Mouse (Mus musculus) heart, embryonic 16.5 days (tissue): Measurements from ENCODE around the gene Acer1. TPM values are rescaled to one million over a fixed set of nuclear protein-coding genes. Genes with fewer than 3 reads are reported as not detected.

Experiments
- ATAC-seq: fragments of 200-750 bp; cut with Nextera tagmentation; replicated peaks from 2 replicates; pipeline ENCODE4 v1.8.0; 2017; ENCODE audit warnings: moderate number of reproducible peaks; ENCODE audit not compliant: insufficient read depth, low FRiP score; ENCODE audit errors: extremely low read depth
- H3K27ac ChIP-seq: fragments of 300-500 bp; sonication (generic); 2 replicates; pipeline ENCODE4 v1.5.1; 2014; ENCODE audit warnings: mild to moderate bottlenecking, low read length, control low read depth, moderate library complexity
- H3K27me3 ChIP-seq: fragments of 300-500 bp; sonication (generic); 2 replicates; pipeline ENCODE4 v1.6.1; 2014; ENCODE audit warnings: low read length, mixed read lengths; ENCODE audit not compliant: control insufficient read depth, insufficient read depth
- H3K36me3 ChIP-seq: fragments of 300-500 bp; sonication (generic); 2 replicates; pipeline ENCODE4 v1.6.1; 2014; ENCODE audit not compliant: control insufficient read depth, insufficient read depth
- H3K4me1 ChIP-seq: fragments of 300-500 bp; sonication (generic); 2 replicates; pipeline ENCODE4 v1.6.1; 2014; ENCODE audit warnings: low read length, mixed read lengths; ENCODE audit not compliant: control insufficient read depth, insufficient read depth
- H3K4me2 ChIP-seq: fragments of 300-500 bp; sonication (generic); 2 replicates; pipeline ENCODE4 v1.6.1; 2014; ENCODE audit warnings: low read depth, mild to moderate bottlenecking, control low read depth, low read length
- H3K4me3 ChIP-seq: fragments of 300-500 bp; sonication (generic); 2 replicates; pipeline ENCODE4 v1.5.1; 2014; ENCODE audit warnings: mild to moderate bottlenecking, control low read depth, low read length
- H3K9ac ChIP-seq: fragments of 300-500 bp; sonication (generic); 2 replicates; pipeline ENCODE4 v1.6.1; 2014; ENCODE audit warnings: low read length, control low read depth
- H3K9me3 ChIP-seq: fragments of 300-500 bp; sonication (generic); replicated peaks from 2 replicates; pipeline ENCODE4 v1.6.1; 2016; ENCODE audit warnings: low read length; ENCODE audit not compliant: control insufficient read depth
- WGBS: fragments of 180-500 bp; shearing (Covaris S2); extraction: QIAGEN DNeasy Blood & Tissue Kit; methylation state at CpG from one replicate; pipeline ENCODE4 v1.1.7; 2014; 5-methylcytosine and 5-hydroxymethylcytosine counted together
- polyA plus RNA-seq: library from polyadenylated mRNA; unstranded; fragments of >200 nt; fragmentation: Nextera tagmentation; extraction: Ambion mirVana; gene quantifications from 2 replicates; pipeline ENCODE4 v1.2.1, GENCODE M21; 2015

The Acer1 gene
- polyA plus RNA-seq, 1 experiment from 2014 or later = 0.05 TPM

DNA sequence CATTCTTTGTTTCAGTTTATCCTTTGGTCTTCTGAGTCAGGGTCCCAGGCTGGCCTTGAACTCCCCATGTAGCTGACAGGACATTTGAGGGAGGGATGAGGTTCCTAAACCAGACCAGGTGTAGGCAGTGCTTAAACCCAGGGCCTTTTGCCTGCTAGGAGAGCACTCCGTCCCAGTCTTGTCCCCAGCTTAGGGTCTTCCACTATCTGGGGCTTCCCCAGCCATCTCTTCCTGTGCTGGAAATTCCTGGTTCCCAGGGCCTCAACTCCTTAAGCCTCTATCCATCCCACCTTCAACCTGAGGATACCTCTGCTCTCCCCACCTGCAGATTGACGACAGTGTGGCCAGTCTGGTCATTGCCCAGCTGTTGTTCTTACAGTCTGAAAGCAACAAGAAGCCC is 9.0 kb upstream of the Acer1 start:
- no peaks in the 10 kb centered on the region for H3K9me3 ChIP-seq
- H3K4me2 ChIP-seq = peak overlapping the region; percentile 82
- WGBS = 69% methylated on average over 2 of the region's 2 CpGs
- H3K27me3 ChIP-seq = no peaks in the 10 kb centered on the region
- no peak for ATAC-seq
- H3K27ac ChIP-seq = no peak overlapping the region
- H3K4me1 ChIP-seq = peaks cover 6% of the 10 kb centered on the region
- H3K36me3 ChIP-seq = peaks cover 29% of the 10 kb centered on the region
- H3K9ac ChIP-seq = peak overlapping the region; percentile 93
- H3K4me3 ChIP-seq = peak overlapping the region; percentile 90

- under 1% methylated on average over 52 of the region's 52 CpGs for WGBS
- no peaks in the 10 kb centered on the region for H3K27me3 ChIP-seq
- H3K4me1 ChIP-seq = peaks cover 6% of the 10 kb centered on the region
- H3K4me3 ChIP-seq = peak within 1 kb of the TSS; percentile 90
- peak within 1 kb of the TSS; percentile 81 for H3K27ac ChIP-seq
- H3K9ac ChIP-seq = peak within 1 kb of the TSS; percentile 93
- H3K9me3 ChIP-seq = no peaks in the 10 kb centered on the region
- ATAC-seq = peak; percentile 96
- peaks cover 23% of the 10 kb centered on the region for H3K36me3 ChIP-seq
- H3K4me2 ChIP-seq = peak within 1 kb of the TSS; percentile 92
Observed at GRCm38 (mm10) chr17:56990115-56990746, 8.3 kb upstream of the Acer1 start, which contains the start of gene Clpp. Gene Clpp (plus strand): TSS chr17:56990305.

GRCm38 (mm10) chr17:56989467-56990114 is 7.7 kb upstream of the Acer1 start:
- H3K4me3 ChIP-seq = peak overlapping the region; percentile 90
- H3K9ac ChIP-seq = peak overlapping the region; percentile 74
- H3K36me3 ChIP-seq = peaks cover 19% of the 10 kb centered on the region
- H3K4me2 ChIP-seq = peak overlapping the region; percentile 92
- H3K4me1 ChIP-seq = peaks cover 6% of the 10 kb centered on the region
- H3K27me3 ChIP-seq = no peaks in the 10 kb centered on the region
- no peaks in the 10 kb centered on the region for H3K9me3 ChIP-seq
- peak; percentile 92 for ATAC-seq
- H3K27ac ChIP-seq = peak overlapping the region; percentile 81
- WGBS = 2% methylated on average over 25 of the region's 25 CpGs

DNA sequence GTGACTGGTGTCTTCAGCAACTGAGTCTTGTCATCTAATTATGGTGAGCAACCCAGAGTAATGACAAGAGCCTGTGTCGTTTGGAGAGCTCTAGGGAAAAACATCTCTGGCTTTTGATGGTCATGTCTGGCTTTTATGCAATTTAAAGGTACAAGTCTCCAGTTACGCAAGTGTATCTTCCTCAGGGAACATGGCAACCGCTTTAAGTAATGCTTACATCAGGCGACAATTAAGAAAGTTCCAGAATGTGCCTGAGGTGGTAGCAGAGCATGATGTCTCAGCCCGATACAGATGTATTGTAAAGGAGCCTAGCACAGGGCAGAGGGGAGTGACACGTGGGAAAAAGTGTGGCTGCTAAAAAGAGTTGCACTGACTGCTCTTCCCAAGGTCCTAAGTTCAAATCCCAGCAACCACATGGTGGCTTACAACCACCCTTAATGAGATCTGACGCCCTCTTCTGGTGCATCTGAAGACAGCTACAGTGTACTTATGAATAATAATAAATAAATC is 7.0 kb upstream of the Acer1 start:
- no peaks in the 10 kb centered on the region for H3K9me3 ChIP-seq
- peak overlapping the region; percentile 90 for H3K4me3 ChIP-seq
- H3K9ac ChIP-seq = no peak overlapping the region
- H3K27me3 ChIP-seq = no peaks in the 10 kb centered on the region
- H3K4me2 ChIP-seq = peak overlapping the region; percentile 92
- no peak overlapping the region for H3K27ac ChIP-seq
- WGBS = 69% methylated on average over 7 of the region's 7 CpGs
- no peak for ATAC-seq
- H3K4me1 ChIP-seq = peaks cover 6% of the 10 kb centered on the region
- peaks cover 16% of the 10 kb centered on the region for H3K36me3 ChIP-seq

DNA sequence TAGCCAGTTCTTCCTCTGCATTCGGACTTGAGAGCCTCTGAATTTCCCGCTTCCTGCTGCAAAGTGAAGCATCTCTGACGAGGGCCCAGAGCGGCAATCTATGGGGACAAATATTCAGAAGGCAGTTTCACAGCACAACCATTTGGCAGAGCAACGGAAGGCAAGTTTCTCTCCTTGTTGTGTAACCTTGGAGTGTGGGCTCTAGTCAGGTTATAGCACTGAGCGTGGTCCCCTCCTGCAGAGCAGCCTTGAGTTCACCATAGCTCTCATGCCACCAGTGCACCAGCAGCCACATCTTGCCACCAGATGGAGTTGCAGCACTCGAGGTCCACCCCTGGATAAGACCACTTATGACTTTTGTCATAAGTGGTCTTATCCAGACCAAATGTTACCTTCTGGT is 6.5 kb upstream of the Acer1 start:
- H3K27ac ChIP-seq = no peak overlapping the region
- H3K4me1 ChIP-seq = peaks cover 6% of the 10 kb centered on the region
- H3K9ac ChIP-seq = no peak overlapping the region
- no peak overlapping the region for H3K4me3 ChIP-seq
- no peaks in the 10 kb centered on the region for H3K27me3 ChIP-seq
- no peak overlapping the region for H3K4me2 ChIP-seq
- no peak for ATAC-seq
- no peaks in the 10 kb centered on the region for H3K9me3 ChIP-seq
- WGBS = 80% methylated on average over 7 of the region's 7 CpGs
- peaks cover 11% of the 10 kb centered on the region for H3K36me3 ChIP-seq

DNA sequence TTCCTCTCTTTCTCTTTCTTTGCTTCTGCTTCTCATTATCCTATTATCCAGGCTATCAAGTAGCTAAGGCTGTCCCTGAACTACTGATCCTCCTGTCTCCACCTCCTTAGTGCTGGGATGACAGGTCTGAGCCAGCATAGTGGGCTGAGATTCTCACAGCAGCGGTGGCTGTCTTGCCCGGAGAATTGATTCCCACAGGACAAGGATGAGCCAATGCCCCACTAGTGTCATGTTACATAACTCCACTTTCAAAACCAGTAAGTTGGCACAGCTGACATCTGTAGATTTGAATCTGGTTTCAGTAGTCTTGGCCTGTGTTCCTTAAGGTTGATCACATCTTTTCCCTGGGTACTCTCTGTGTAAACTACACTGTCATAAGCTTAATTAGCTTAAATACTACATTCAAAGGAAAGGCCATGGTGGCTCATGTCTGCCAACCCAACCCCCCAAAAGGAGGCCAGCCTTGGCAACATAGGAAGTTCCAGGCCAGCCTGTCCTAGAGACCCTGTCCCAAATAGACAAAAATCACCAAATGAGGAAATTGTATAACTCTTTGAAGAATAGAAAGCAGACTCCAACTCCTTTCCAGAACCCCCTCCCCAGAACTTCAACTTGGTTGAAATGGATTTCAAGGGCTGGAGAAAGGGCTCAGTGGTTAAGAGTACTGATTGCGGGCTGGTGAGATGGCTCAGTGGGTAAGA is 4.3 kb upstream of the Acer1 start:
- 80% methylated on average over 3 of the region's 3 CpGs for WGBS
- Histone ChIP-seq H3K4me1 (peaks cover 5% of the 10 kb centered on the region), H3K9ac (no peak overlapping the region), H3K27ac (no peak overlapping the region), H3K36me3 (0 out of 2 replicates have a peak, but pooled peaks cover 1% of the 10 kb centered on the region), H3K9me3 (no peaks in the 10 kb centered on the region), H3K4me2 (no peak overlapping the region), H3K4me3 (no peak overlapping the region), H3K27me3 (no peaks in the 10 kb centered on the region)
- ATAC-seq = no peak

- no peaks in the 10 kb centered on the region for H3K9me3 ChIP-seq
- H3K9ac ChIP-seq = no peak overlapping the region
- 82% methylated on average over 3 of the region's 3 CpGs for WGBS
- H3K36me3 ChIP-seq = no peaks in the 10 kb centered on the region
- H3K27me3 ChIP-seq = no peaks in the 10 kb centered on the region
- H3K4me3 ChIP-seq = no peak overlapping the region
- no peaks in the 10 kb centered on the region for H3K4me1 ChIP-seq
- H3K27ac ChIP-seq = no peak overlapping the region
- H3K4me2 ChIP-seq = no peak overlapping the region
- ATAC-seq = no peak
Observed at GRCm38 (mm10) chr17:56985656-56986055, 3.7 kb upstream of the Acer1 start.

DNA sequence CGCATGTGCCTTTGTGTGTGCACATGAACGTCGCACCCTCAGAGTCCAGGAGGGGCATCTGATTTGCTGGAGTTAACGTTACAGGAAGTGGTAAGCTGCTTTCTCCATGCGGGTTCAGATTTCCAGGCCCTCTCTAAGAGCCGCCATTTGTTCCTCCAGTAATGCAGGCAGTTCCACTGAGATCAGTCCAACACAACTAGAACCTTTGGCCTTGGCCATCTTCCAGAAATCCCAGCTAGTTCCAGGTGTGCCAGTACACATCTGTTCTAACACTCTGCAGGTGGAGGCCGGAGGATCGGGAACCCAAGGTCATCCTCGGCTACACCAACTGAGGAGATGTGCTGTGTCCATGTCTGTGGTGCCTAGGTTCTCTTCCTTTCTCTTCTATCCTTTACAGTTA is 3.0 kb upstream of the Acer1 start:
- Histone ChIP-seq H3K27me3 (no peaks in the 10 kb centered on the region), H3K4me1 (no peaks in the 10 kb centered on the region), H3K9me3 (no peaks in the 10 kb centered on the region), H3K27ac (no peak overlapping the region), H3K4me3 (no peak overlapping the region), H3K9ac (no peak overlapping the region), H3K4me2 (no peak overlapping the region), H3K36me3 (no peaks in the 10 kb centered on the region)
- 78% methylated on average over 9 of the region's 9 CpGs for WGBS
- ATAC-seq = no peak

DNA sequence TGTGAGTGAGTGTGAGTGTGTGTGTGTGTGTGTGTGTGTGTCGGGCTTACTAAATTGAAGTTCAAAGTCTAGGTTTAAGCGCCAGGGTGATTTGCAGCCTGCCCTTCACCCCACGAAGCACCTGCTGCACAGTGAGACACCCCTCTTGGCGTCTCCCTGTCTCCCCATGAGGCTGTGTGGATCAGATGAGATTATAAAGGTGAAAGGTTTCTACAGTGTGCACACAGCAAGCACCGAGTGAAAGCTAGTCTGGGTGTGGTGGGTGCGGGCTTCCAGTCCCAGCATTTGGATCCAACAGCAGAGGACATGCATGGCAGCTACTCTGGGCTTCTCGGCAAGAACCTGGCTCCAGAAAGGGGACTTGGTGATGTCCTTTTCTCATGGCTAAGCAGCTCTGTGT is 877 bp downstream of the Acer1 start:
- H3K4me1 ChIP-seq = no peaks in the 10 kb centered on the region
- 69% methylated on average over 7 of the region's 7 CpGs for WGBS
- H3K4me2 ChIP-seq = no peak overlapping the region
- H3K27ac ChIP-seq = no peak overlapping the region
- no peaks in the 10 kb centered on the region for H3K27me3 ChIP-seq
- no peaks in the 10 kb centered on the region for H3K36me3 ChIP-seq
- no peak overlapping the region for H3K9ac ChIP-seq
- H3K4me3 ChIP-seq = no peak overlapping the region
- no peaks in the 10 kb centered on the region for H3K9me3 ChIP-seq
- ATAC-seq = no peak
